Mouse (Mus musculus): ENCODE data around the gene Ppm1m. TPM values are rescaled to one million over a fixed set of nuclear protein-coding genes. Genes with fewer than 3 reads are reported as not detected.
"Not testable (repeated sequence)": the region's sequence is repeated elsewhere in the genome, so short reads cannot be mapped to it uniquely, and the experiment has no call there.

The Ppm1m gene
- total RNA-seq, 2 experiments from 2014 or later, result 19.4 to 21.8 TPM

GRCm38 (mm10) chr9:106173363-106173762, 26.2 kb downstream of the Ppm1m start:
- Histone ChIP-seq H3K4me3 (peak overlapping the region; percentile 94), H3K27ac (no peak overlapping the region)
- TF ChIP-seq CTCF (conservative IDR thresholded peaks at IDR 0.05), result peak; percentile 19; the same call in 1 of the 2 replicates
- no peak for DNase-seq (ENCODE audit: low spot score in 2 of 2)

GRCm38 (mm10) chr9:106172527-106172926, 27.0 kb downstream of the Ppm1m start:
- no peak for TF ChIP-seq CTCF (conservative IDR thresholded peaks at IDR 0.05)
- DNase-seq (ENCODE audit: low spot score in 2 of 2), result no peak
- H3K4me3 ChIP-seq, result peak overlapping the region; percentile 94
- peak overlapping the region; percentile 95 for H3K27ac ChIP-seq

GRCm38 (mm10) chr9:106171346-106172158, 28.0 kb downstream of the Ppm1m start:
- H3K27ac ChIP-seq, result peak overlapping the region; percentile 95
- DNase-seq (ENCODE audit: low spot score in 2 of 2), result peak in 1 of 2 experiments; percentile 44
- H3K4me3 ChIP-seq, result peak overlapping the region; percentile 94
- TF ChIP-seq CTCF (conservative IDR thresholded peaks at IDR 0.05), result no peak

DNA sequence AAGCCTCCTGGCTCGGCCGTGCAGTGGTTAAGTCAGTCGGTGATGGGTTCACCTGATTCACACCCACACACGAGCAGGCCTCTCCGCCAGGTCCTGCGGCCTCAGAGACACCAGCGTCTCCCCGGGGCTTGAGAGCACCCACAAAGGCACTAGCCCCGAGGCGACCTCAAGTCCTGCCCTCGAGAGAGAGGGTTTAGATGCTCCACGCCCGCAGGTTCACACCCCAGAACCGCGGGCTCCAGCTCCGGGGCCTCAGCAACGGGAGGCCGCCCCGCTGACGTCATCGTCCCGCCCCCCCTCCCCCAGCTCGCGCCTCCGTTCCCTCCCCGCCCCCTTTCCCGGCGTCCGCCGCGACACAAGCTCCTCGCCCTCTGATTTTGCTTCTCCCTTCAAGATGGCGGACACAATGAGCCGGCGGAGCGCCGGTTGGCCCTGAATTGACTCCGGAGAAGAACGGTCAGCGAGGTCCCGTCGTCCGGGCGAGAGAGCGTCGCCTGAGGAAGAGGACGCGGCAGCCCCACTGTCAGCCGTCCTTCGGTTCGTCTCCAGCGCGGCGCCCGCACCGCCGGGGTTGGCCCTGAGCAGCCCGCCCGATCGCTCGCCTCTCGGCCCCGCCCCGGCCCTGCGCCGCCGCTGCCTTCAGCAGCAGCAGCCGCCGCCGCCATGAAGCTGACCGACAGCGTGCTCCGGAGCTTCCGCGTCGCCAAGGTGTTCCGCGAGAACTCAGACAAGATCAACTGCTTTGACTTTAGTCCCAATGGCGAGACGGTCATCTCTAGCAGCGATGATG, 28.8 kb downstream of the Ppm1m start, which contains the start of gene Wdr82:
Gene Wdr82 (plus strand): TSS at position 373 of the 790 bp plus-strand sequence.
- Histone ChIP-seq H3K4me3 (peak within 1 kb of the TSS; percentile 94), H3K27ac (peak within 1 kb of the TSS; percentile 95)
- TF ChIP-seq CTCF (conservative IDR thresholded peaks at IDR 0.05), result no peak
- peak; percentile 88 to 90 for DNase-seq (ENCODE audit: low spot score in 2 of 2)

GRCm38 (mm10) chr9:106169917-106170316, 29.6 kb downstream of the Ppm1m start:
- H3K27ac ChIP-seq, result peak overlapping the region; percentile 95; the same call in 1 of the 2 replicates
- peak overlapping the region; percentile 94; the same call in 1 of the 2 replicates for H3K4me3 ChIP-seq
- DNase-seq (ENCODE audit: low spot score in 2 of 2), result no peak
- TF ChIP-seq CTCF (conservative IDR thresholded peaks at IDR 0.05), result no peak

DNA sequence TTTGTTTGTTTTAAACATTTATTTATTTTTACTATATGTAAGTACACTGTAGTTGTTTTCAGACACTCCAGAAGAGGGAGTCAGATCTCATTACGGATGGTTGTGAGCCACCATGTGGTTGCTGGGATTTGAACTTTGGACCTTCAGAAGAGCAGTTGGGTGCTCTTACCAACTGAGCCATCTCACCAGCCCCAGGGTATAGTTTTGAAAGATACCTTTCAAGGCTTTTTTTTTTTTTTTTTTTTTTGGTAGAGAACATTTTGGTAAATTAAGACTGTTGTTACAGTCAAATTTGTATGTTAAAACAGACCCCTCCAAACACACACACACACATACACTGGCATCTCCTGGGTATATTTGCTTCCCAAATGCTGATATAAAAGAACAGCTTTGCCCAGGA, 30.5 kb downstream of the Ppm1m start:
- not testable (repeated sequence) for DNase-seq (ENCODE audit: low spot score in 2 of 2); H3K27ac ChIP-seq; H3K4me3 ChIP-seq
- peak; percentile 21; the same call in 1 of the 2 replicates for TF ChIP-seq CTCF (conservative IDR thresholded peaks at IDR 0.05)

- Histone ChIP-seq H3K27ac (no peak overlapping the region), H3K4me3 (no peak overlapping the region)
- DNase-seq (ENCODE audit: low spot score in 2 of 2), result no peak
- no peak for TF ChIP-seq CTCF (conservative IDR thresholded peaks at IDR 0.05)
These were observed 31.8 kb downstream of the Ppm1m start for GRCm38 (mm10) chr9:106167703-106168102.

- no peak overlapping the region for H3K4me3 ChIP-seq
- no peak overlapping the region for H3K27ac ChIP-seq
- 0 out of 2 replicates have a peak, but pooled peaks have one; percentile 8 for TF ChIP-seq CTCF (conservative IDR thresholded peaks at IDR 0.05)
- DNase-seq (ENCODE audit: low spot score in 2 of 2), result no peak
These were observed 32.3 kb downstream of the Ppm1m start for GRCm38 (mm10) chr9:106167241-106167640.

DNA sequence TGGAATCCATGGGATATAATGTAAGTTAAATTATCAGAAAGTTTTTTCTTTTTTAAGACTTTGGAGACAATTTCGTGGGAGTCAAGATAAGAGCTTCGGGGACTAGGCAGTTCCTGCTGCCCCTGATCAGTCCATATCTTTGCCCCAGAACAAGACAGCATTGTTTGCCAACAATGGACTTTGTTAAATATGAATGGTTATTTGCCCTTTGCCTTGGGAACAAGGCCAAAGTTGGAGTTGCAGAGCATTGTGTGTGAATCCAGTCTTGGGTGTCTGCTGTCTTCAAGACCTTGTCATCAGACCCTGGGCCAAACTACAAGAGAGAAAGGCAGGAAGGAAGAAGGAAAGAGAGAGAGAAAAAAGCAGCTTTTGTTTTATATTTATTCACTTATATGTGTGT, 32.8 kb downstream of the Ppm1m start:
- TF ChIP-seq CTCF (conservative IDR thresholded peaks at IDR 0.05), result no peak
- no peak overlapping the region for H3K4me3 ChIP-seq
- no peak for DNase-seq (ENCODE audit: low spot score in 2 of 2)
- no peak overlapping the region for H3K27ac ChIP-seq

DNA sequence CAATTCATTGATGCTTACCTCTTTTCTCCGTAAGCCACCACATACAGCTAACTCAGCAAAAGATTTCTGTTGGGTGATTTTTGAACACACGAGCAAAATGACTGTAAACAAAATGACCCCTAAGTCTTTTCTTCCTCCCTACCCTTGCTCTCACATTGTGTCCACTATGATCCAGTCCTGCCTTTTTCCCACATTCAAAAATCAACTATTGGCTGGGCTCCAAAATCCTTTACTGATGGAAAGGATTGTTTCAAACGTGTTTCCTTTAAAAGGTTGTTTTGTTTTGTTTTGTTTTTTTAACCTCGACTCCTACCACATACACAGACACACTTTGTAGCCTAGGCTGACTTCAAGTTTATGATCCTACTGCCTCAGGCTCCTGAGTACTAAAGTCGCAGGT, 39.1 kb downstream of the Ppm1m start:
- DNase-seq (ENCODE audit: low spot score in 2 of 2), result no peak
- TF ChIP-seq CTCF (conservative IDR thresholded peaks at IDR 0.05), result no peak
- Histone ChIP-seq H3K4me3 (peak overlapping the region; percentile 62), H3K27ac (peak overlapping the region; percentile 100)

GRCm38 (mm10) chr9:106159784-106160301, 39.7 kb downstream of the Ppm1m start:
- DNase-seq (ENCODE audit: low spot score in 2 of 2), result peak; percentile 87 to 88
- TF ChIP-seq CTCF (conservative IDR thresholded peaks at IDR 0.05), result no peak
- Histone ChIP-seq H3K4me3 (peak overlapping the region; percentile 62), H3K27ac (peak overlapping the region; percentile 100)

DNA sequence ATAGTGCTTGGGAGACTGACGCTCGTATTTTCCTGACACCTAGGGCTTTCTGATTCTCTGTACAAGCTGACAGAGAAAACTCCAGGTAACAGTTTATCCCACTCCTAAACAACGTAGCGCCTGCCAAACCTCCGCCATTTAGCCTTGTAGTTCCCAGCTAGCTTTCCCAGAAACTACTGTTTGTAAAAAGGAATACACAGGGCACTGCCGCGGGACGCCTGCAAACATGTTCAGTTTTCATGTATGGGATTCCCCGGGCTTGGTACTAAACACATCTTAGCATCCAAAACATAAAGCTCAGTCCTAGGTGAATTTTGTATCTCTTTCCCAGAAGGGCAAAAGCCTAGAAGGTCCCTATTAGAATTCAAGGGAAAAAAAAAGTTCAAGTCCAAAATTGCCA, 40.3 kb downstream of the Ppm1m start:
- no peak for TF ChIP-seq CTCF (conservative IDR thresholded peaks at IDR 0.05)
- H3K27ac ChIP-seq, result peak overlapping the region; percentile 100; the same call in 1 of the 2 replicates
- peak overlapping the region; percentile 62 for H3K4me3 ChIP-seq
- no peak for DNase-seq (ENCODE audit: low spot score in 2 of 2)

- DNase-seq (ENCODE audit: low spot score in 2 of 2), result no peak
- TF ChIP-seq CTCF (conservative IDR thresholded peaks at IDR 0.05), result no peak
- H3K27ac ChIP-seq, result no peak within 1 kb of the TSS
These were observed 41.5 kb downstream of the Ppm1m start, which contains the start of gene Glyctk for GRCm38 (mm10) chr9:106158037-106158491. Gene Glyctk, minus strand, starts transcription at chr9:106158138.

More at GRCm38 (mm10) chr9:106158037-106158491, 41.5 kb downstream of the Ppm1m start, which contains the start of gene Glyctk:
- H3K4me3 ChIP-seq, result no peak within 1 kb of the TSS

All from layer of hippocampus, adult 2 months (tissue).